Mouse (Mus musculus) lung, postnatal 0 days (tissue): ENCODE measurements at regions not wholly inside any gene's neighbourhood (a gene's known extent, or its start where the extent isn't known, plus 50 kb on each side); places are given as distances from the start of the nearest gene placed in this dataset.

Source experiments
- CTCF ChIP-seq: IDR thresholded peaks from 2 replicates; pipeline ENCODE4 v1.5.1; 2016; ENCODE audit warnings: antibody characterized with exemption, mild to moderate bottlenecking
- EP300 ChIP-seq: IDR thresholded peaks from 2 replicates; pipeline ENCODE4 v1.6.1; 2016; ENCODE audit warnings: antibody characterized with exemption, mild to moderate bottlenecking, control low read depth

- TF ChIP-seq CTCF (no peak), EP300 (no peak)
Observed at GRCm38 (mm10) chr1:193610471-193610870, 240.4 kb upstream of the Camk1g start.
